Mouse (Mus musculus): Measurements from ENCODE around the gene P2ry4. TPM values are rescaled to one million over a fixed set of nuclear protein-coding genes. Genes with fewer than 3 reads are reported as not detected.

The P2ry4 gene
- polyA plus RNA-seq, 1 experiment from 2014 or later = not detected

DNA sequence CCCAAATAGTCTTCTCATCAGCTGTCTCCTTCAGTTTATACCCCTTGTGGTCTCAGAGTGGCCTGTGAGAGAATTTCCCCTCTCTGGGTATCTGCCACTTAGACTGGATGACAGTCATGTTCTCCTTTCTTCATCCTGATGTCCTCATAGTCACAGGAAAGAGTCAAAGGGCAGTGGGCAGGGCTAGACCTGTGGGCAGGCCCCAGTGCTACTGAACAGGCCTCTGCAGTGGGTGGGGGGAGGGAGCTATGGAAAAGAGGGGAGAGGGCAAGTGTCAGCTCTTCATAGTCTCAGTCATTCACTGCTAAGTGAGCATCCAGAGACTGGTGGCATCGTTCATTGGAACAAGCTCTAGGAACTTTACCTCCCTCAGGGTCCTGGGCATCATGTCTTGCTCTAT is 22.7 kb downstream of the P2ry4 start, which contains the start of gene Awat1:
Gene Awat1 (plus strand): TSS at position 301 of the 400 bp plus-strand sequence.
- Histone ChIP-seq H3K9ac (no peak within 1 kb of the TSS), H3K4me2 (no peak within 1 kb of the TSS), H3K4me3 (no peak within 1 kb of the TSS), H3K27ac (no peak within 1 kb of the TSS), H3K4me1 (replicated peaks) (no peaks in the 10 kb centered on the region), H3K27me3 (no peaks in the 10 kb centered on the region), H3K9me3 (no peaks in the 10 kb centered on the region), H3K36me3 (no peaks in the 10 kb centered on the region)
- WGBS = 74% methylated on average over 1 of the region's 1 CpGs
- ATAC-seq (ENCODE audit: low FRiP score) = no peak

DNA sequence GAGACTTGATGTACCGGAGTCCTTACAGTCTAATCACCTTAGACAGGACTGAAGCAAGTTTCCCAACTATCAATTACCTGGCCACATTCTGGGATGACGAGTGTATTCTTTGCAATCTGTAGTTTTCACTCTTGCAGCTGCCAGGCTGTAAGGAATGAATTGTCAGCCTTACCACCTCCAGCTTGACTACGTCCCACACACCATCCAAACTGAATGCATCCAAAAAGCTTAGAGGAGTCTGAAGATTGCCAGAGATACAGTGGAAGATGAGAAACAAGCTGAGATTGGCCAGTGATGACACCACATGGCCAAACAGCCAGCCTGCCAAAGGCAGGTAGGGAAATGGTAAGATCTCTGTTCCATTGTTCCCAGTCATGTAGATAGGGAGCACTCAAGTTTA is 29.0 kb downstream of the P2ry4 start:
- WGBS = 87% methylated on average over 3 of the region's 3 CpGs
- Histone ChIP-seq H3K36me3 (no peaks in the 10 kb centered on the region), H3K27ac (no peak overlapping the region), H3K4me2 (no peak overlapping the region), H3K27me3 (no peaks in the 10 kb centered on the region), H3K4me1 (replicated peaks) (no peaks in the 10 kb centered on the region), H3K4me3 (no peak overlapping the region), H3K9ac (no peak overlapping the region), H3K9me3 (no peaks in the 10 kb centered on the region)
- no peak for ATAC-seq (ENCODE audit: low FRiP score)

DNA sequence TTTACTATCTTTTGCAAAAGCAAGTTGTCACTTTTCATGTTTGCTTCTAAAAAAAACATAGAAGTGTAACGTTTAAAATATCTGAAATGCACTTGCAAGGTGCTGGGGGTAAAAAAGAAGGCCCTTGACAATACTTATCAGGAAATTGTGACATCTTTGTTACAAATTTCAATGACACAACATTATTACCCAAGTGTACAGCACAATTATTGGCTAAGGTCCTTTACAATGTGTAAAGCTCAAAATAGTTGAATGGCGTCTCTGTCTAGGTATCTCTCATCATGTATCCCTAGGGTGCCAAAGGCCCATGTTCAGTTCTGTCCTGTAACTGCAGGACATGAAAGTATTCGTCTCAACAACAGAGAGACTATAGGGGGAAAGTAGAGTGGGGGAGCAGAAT is 38.6 kb downstream of the P2ry4 start:
- Histone ChIP-seq H3K9ac (no peak overlapping the region), H3K9me3 (no peaks in the 10 kb centered on the region), H3K27me3 (0 out of 2 replicates have a peak, but pooled peaks cover 6% of the 10 kb centered on the region), H3K4me1 (replicated peaks) (no peaks in the 10 kb centered on the region), H3K4me2 (no peak overlapping the region), H3K4me3 (no peak overlapping the region), H3K27ac (no peak overlapping the region), H3K36me3 (no peaks in the 10 kb centered on the region)
- no peak for ATAC-seq (ENCODE audit: low FRiP score)
- WGBS = 89% methylated on average over 3 of the region's 3 CpGs

Other genes starting within 250 kb of the P2ry4 start
- gene Otud6a, start 165.9 kb downstream of the P2ry4 start, polyA plus RNA-seq (2015; fragmentation: Nextera tagmentation; extraction: Ambion mirVana) = not detected in 2 replicates
- gene Awat2, start 152.2 kb downstream of the P2ry4 start, polyA plus RNA-seq (2015; fragmentation: Nextera tagmentation; extraction: Ambion mirVana) = 0.10 and 0.23 TPM in 2 replicates
- 27.0 and 28.1 TPM in 2 replicates for gene Igbp1, start 100.6 kb downstream of the P2ry4 start, polyA plus RNA-seq (2015; fragmentation: Nextera tagmentation; extraction: Ambion mirVana)
- 0.04 TPM in 1 of 2 replicates, not detected in the other for gene Dgat2l6, start 70.0 kb downstream of the P2ry4 start, polyA plus RNA-seq (2015; fragmentation: Nextera tagmentation; extraction: Ambion mirVana)
- gene Awat1, start 22.6 kb downstream of the P2ry4 start, polyA plus RNA-seq (2015; fragmentation: Nextera tagmentation; extraction: Ambion mirVana) = not detected in 2 replicates
- gene Arr3, start 10.6 kb upstream of the P2ry4 start, polyA plus RNA-seq (2015; fragmentation: Nextera tagmentation; extraction: Ambion mirVana) = 0.25 and 0.73 TPM in 2 replicates
- 6.5 and 7.1 TPM in 2 replicates for gene Kif4, start 30.9 kb upstream of the P2ry4 start, polyA plus RNA-seq (2015; fragmentation: Nextera tagmentation; extraction: Ambion mirVana)
- gene Pdzd11, start 31.7 kb upstream of the P2ry4 start, polyA plus RNA-seq (2015; fragmentation: Nextera tagmentation; extraction: Ambion mirVana) = 118 and 122 TPM in 2 replicates
- 31.3 and 32.8 TPM in 2 replicates for gene Gdpd2, start 135.0 kb upstream of the P2ry4 start, polyA plus RNA-seq (2015; fragmentation: Nextera tagmentation; extraction: Ambion mirVana)
- 8.6 and 9.6 TPM in 2 replicates for gene Dlg3, start 172.9 kb upstream of the P2ry4 start, polyA plus RNA-seq (2015; fragmentation: Nextera tagmentation; extraction: Ambion mirVana)